Mouse (Mus musculus) Patski (cell line): ENCODE measurements around the gene Kcnk3. TPM values are rescaled to one million over a fixed set of nuclear protein-coding genes. Genes with fewer than 3 reads are reported as not detected.
A peak's percentile ranks its signal among the peaks of the same experiment; 100 is the strongest.

ENCODE experiments used
- ATAC-seq: fragments of 100-300 bp; one replicate; pipeline ENCODE4 v1.8.0; 2021
- CTCF ChIA-PET: fragments of 350-600 bp; sonication (Branson Sonifier 250); formaldehyde crosslinking; loops from one replicate; lab custom pipeline; 2022; ENCODE audit warnings: inconsistent platforms; lab: Charles Lee
- POLR2A ChIA-PET: fragments of 350-600 bp; sonication (Branson Sonifier 250); formaldehyde crosslinking; loops from one replicate; lab custom pipeline; 2022; ENCODE audit warnings: antibody characterized with exemption, inconsistent platforms; lab: Charles Lee
- DNase-seq: peaks from one replicate; pipeline ENCODE4 v3.0.0-alpha.2; 2011; ENCODE audit warnings: low read depth, low spot score
- H3K27me3 ChIP-seq: fragments of 371-371 bp; one replicate; pipeline ENCODE4 v1.5.1; 2021
- CTCF ChIP-seq: fragments of 100-300 bp; IDR thresholded peaks from one replicate; pipeline ENCODE4 v1.5.1; 2021
- in situ Hi-C: fragments of 300-500 bp; cut with MboI; formaldehyde crosslinking; loops from 3 replicates; pipeline ENCODE4 v1.11.1; 2018; ENCODE audit warnings: low pct_unique_long_range_greater_than_20kb, mixed read lengths
- polyA plus RNA-seq: library from polyadenylated mRNA; unstranded; gene quantifications from one replicate; pipeline ENCODE4 v1.2.3, GENCODE M21; 2021

The Kcnk3 gene
- polyA plus RNA-seq, 1 experiment from 2014 or later, result not detected

DNA sequence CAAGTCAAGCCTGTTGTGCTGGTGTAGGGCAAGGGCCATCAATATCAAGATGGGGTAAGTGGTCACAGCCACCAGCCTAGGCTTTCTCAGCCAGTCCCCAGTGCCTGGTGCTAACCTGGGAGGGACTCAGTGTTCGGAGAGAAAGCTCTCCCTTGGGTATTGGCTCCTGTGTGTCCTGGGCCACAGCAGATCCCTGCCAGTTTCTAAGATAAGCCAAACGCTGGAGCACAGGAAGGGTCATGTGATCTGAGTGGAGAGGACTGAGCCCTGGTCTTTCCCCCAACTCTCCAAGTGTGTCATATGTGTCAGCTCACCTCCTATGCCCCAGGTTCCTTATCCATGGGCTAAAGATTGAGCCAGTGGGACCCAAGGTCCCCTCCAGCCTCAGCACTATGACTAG lies 869 bp upstream of the Kcnk3 start:
- H3K27me3 ChIP-seq, result peaks cover 49% of the 10 kb centered on the region
- no peak for TF ChIP-seq CTCF
- ATAC-seq (no peak), DNase-seq (no peak)
- in situ Hi-C loops, result no loop called here
- ChIA-PET POLR2A (no interaction called here), CTCF (no interaction called here)

GRCm38 (mm10) chr5:30588301-30588968 lies 465 bp downstream of the Kcnk3 start:
- ATAC-seq (peak; percentile 31), DNase-seq (no peak)
- in situ Hi-C loops, result no loop called here
- TF ChIP-seq CTCF, result no peak
- CTCF ChIA-PET, result no interaction called here
- POLR2A ChIA-PET, result no interaction called here
- peaks cover 59% of the 10 kb centered on the region for H3K27me3 ChIP-seq

GRCm38 (mm10) chr5:30589069-30589468 lies 1.1 kb downstream of the Kcnk3 start:
- POLR2A ChIA-PET, result no interaction called here
- peaks cover 60% of the 10 kb centered on the region for H3K27me3 ChIP-seq
- in situ Hi-C loops, result no loop called here

GRCm38 (mm10) chr5:30589546-30589945 lies 1.6 kb downstream of the Kcnk3 start:
- peaks cover 62% of the 10 kb centered on the region for H3K27me3 ChIP-seq
- TF ChIP-seq CTCF, result no peak
- CTCF ChIA-PET, result no interaction called here
- ATAC-seq (no peak), DNase-seq (no peak)
- POLR2A ChIA-PET, result no interaction called here
- in situ Hi-C loops, result no loop called here

More at GRCm38 (mm10) chr5:30589069-30589468, 1.1 kb downstream of the Kcnk3 start:
- ATAC-seq (no peak), DNase-seq (no peak)
- CTCF ChIA-PET, result no interaction called here
- no peak for TF ChIP-seq CTCF

DNA sequence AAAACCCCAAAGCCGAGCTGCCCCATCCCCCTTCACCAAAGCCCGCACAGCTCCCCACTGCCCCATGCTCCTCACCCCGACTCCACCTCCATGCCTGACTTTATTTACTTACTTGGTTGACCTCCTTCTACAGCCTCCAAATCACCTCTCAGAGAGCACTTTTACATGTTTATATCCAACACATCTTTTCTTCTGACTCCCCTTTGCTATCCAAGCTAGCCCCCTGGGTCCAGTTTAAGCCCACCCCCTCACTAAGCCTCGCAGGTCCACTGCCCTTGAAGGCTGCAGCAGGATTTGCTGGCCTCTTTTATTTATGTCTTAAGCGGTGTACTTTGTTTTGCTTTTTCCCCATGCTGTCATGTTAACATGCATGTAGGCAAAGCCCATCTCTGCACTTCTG lies 2.3 kb downstream of the Kcnk3 start:
- no peak for TF ChIP-seq CTCF
- no peak for ATAC-seq
- CTCF ChIA-PET, result no interaction called here
- peaks cover 62% of the 10 kb centered on the region for H3K27me3 ChIP-seq
- in situ Hi-C loops, result no loop called here
- POLR2A ChIA-PET, result no interaction called here
- no peak for DNase-seq

- H3K27me3 ChIP-seq, result peaks cover 65% of the 10 kb centered on the region
- ATAC-seq (no peak), DNase-seq (no peak)
- in situ Hi-C loops, result no loop called here
- no peak for TF ChIP-seq CTCF
- CTCF ChIA-PET, result interaction anchor here (1.1 kb wide), 1 partner anchor 11 kb away, joined by 3 read pairs; no protein-coding TSS in a partner anchor
- POLR2A ChIA-PET, result no interaction called here
These were observed 3.3 kb downstream of the Kcnk3 start for GRCm38 (mm10) chr5:30591205-30591731.

- in situ Hi-C loops, result no loop called here
- peaks cover 68% of the 10 kb centered on the region for H3K27me3 ChIP-seq
- DNase-seq (no peak), ATAC-seq (no peak)
- no peak for TF ChIP-seq CTCF
- ChIA-PET CTCF (no interaction called here), POLR2A (no interaction called here)
These were observed 3.8 kb downstream of the Kcnk3 start for GRCm38 (mm10) chr5:30591786-30592185.

GRCm38 (mm10) chr5:30592279-30592980 lies 4.5 kb downstream of the Kcnk3 start:
- ATAC-seq, result no peak
- CTCF ChIA-PET, result interaction anchor here (0.9 kb wide), 1 partner anchor 12 kb away, joined by 3 read pairs; no protein-coding TSS in a partner anchor
- no peak for TF ChIP-seq CTCF
- POLR2A ChIA-PET, result no interaction called here
- in situ Hi-C loops, result no loop called here
- no peak for DNase-seq
- H3K27me3 ChIP-seq, result peaks cover 68% of the 10 kb centered on the region

- no peak for ATAC-seq
- H3K27me3 ChIP-seq, result peaks cover 75% of the 10 kb centered on the region
- DNase-seq, result no peak
- POLR2A ChIA-PET, result no interaction called here
- in situ Hi-C loops, result no loop called here
- CTCF ChIA-PET, result interaction anchor here (0.9 kb wide), 1 partner anchor 13 kb away, joined by 3 read pairs; no protein-coding TSS in a partner anchor
- TF ChIP-seq CTCF, result no peak
These were observed 5.4 kb downstream of the Kcnk3 start for GRCm38 (mm10) chr5:30593360-30593759.

GRCm38 (mm10) chr5:30593811-30594504 lies 6.0 kb downstream of the Kcnk3 start:
- DNase-seq (no peak), ATAC-seq (peak; percentile 6)
- ChIA-PET POLR2A (no interaction called here), CTCF (no interaction called here)
- H3K27me3 ChIP-seq, result peaks cover 76% of the 10 kb centered on the region
- in situ Hi-C loops, result no loop called here
- TF ChIP-seq CTCF, result no peak
